Mouse (Mus musculus) liver, embryonic 16.5 days (tissue): ENCODE results near the gene Neil1. TPM values are rescaled to one million over a fixed set of nuclear protein-coding genes. Genes with fewer than 3 reads are reported as not detected.

Experiments used
- ATAC-seq: fragments of 200-750 bp; cut with Nextera tagmentation; 2 replicates; pipeline ENCODE4 v1.8.0; 2017; ENCODE audit warnings: low read depth, mild to moderate bottlenecking, moderate number of reproducible peaks, moderate library complexity
- H3K27ac ChIP-seq: fragments of 300-500 bp; sonication (generic); 2 replicates; pipeline ENCODE4 v1.5.1; 2014; ENCODE audit warnings: mild to moderate bottlenecking, low read length
- H3K27me3 ChIP-seq: fragments of 300-500 bp; sonication (generic); 2 replicates; pipeline ENCODE4 v1.6.1; 2014; ENCODE audit warnings: low read depth, low read length, mixed read lengths; ENCODE audit not compliant: control insufficient read depth, insufficient read depth
- H3K36me3 ChIP-seq: fragments of 300-500 bp; sonication (generic); 2 replicates; pipeline ENCODE4 v1.6.1; 2014; ENCODE audit warnings: mild to moderate bottlenecking; ENCODE audit not compliant: control insufficient read depth, insufficient read depth
- H3K4me1 ChIP-seq: fragments of 300-500 bp; sonication (generic); 2 replicates; pipeline ENCODE4 v1.6.1; 2014; ENCODE audit warnings: low read depth, low read length, mixed read lengths; ENCODE audit not compliant: control insufficient read depth
- H3K4me2 ChIP-seq: fragments of 300-500 bp; sonication (generic); 2 replicates; pipeline ENCODE4 v1.6.1; 2014; ENCODE audit warnings: low read depth, low read length, mixed read lengths
- H3K4me3 ChIP-seq: fragments of 300-500 bp; sonication (generic); 2 replicates; pipeline ENCODE4 v1.5.1; 2014; ENCODE audit warnings: low read depth, mild to moderate bottlenecking, low read length
- H3K9ac ChIP-seq: fragments of 300-500 bp; sonication (generic); 2 replicates; pipeline ENCODE4 v1.6.1; 2014; ENCODE audit warnings: low read depth, low read length
- H3K9me3 ChIP-seq: fragments of 300-500 bp; sonication (generic); replicated peaks from 2 replicates; pipeline ENCODE4 v1.6.1; 2016; ENCODE audit warnings: low read length; ENCODE audit not compliant: control insufficient read depth
- WGBS: fragments of 180-500 bp; shearing (Covaris S2); extraction: QIAGEN DNeasy Blood & Tissue Kit; methylation state at CpG from one replicate; pipeline ENCODE4 v1.1.7; 2014; ENCODE audit not compliant: insufficient replicate concordance; 5-methylcytosine and 5-hydroxymethylcytosine counted together
- polyA plus RNA-seq: library from polyadenylated mRNA; unstranded; fragments of >200 nt; fragmentation: Nextera tagmentation; extraction: Ambion mirVana; gene quantifications from 2 replicates; pipeline ENCODE4 v1.2.1, GENCODE M21; 2015

The Neil1 gene
- polyA plus RNA-seq, 1 experiment from 2014 or later: 2.3 TPM

- Histone ChIP-seq H3K36me3 (peaks cover 4% of the 10 kb centered on the region; the same call in 1 of the 2 replicates), H3K4me3 (peak overlapping the region; percentile 78), H3K27ac (no peak overlapping the region), H3K27me3 (no peaks in the 10 kb centered on the region), H3K4me1 (peaks cover 5% of the 10 kb centered on the region), H3K4me2 (peak overlapping the region; percentile 81), H3K9ac (peak overlapping the region; percentile 76), H3K9me3 (no peaks in the 10 kb centered on the region)
- no peak for ATAC-seq
- 30% methylated on average over 13 of the region's 13 CpGs for WGBS
Observed at GRCm38 (mm10) chr9:57157499-57157898, 9.4 kb upstream of the Neil1 start.

- Histone ChIP-seq H3K4me2 (no peak overlapping the region), H3K27ac (no peak overlapping the region), H3K9ac (no peak overlapping the region), H3K4me3 (no peak overlapping the region), H3K27me3 (no peaks in the 10 kb centered on the region), H3K36me3 (peaks cover 4% of the 10 kb centered on the region; the same call in 1 of the 2 replicates), H3K4me1 (peaks cover 5% of the 10 kb centered on the region), H3K9me3 (no peaks in the 10 kb centered on the region)
- 78% methylated on average over 8 of the region's 8 CpGs for WGBS
- no peak for ATAC-seq
Observed at GRCm38 (mm10) chr9:57156823-57157222, 8.7 kb upstream of the Neil1 start.

GRCm38 (mm10) chr9:57156383-57156782 is 8.3 kb upstream of the Neil1 start:
- H3K4me2 ChIP-seq: no peak overlapping the region
- no peak overlapping the region for H3K27ac ChIP-seq
- 81% methylated on average over 7 of the region's 7 CpGs for WGBS
- H3K27me3 ChIP-seq: no peaks in the 10 kb centered on the region
- H3K4me1 ChIP-seq: peaks cover 5% of the 10 kb centered on the region
- no peak overlapping the region for H3K9ac ChIP-seq
- no peaks in the 10 kb centered on the region for H3K9me3 ChIP-seq
- no peak for ATAC-seq
- no peak overlapping the region for H3K4me3 ChIP-seq
- H3K36me3 ChIP-seq: peaks cover 4% of the 10 kb centered on the region; the same call in 1 of the 2 replicates

- Histone ChIP-seq H3K4me2 (no peak overlapping the region), H3K36me3 (peaks cover 4% of the 10 kb centered on the region; the same call in 1 of the 2 replicates), H3K9me3 (no peaks in the 10 kb centered on the region), H3K4me3 (no peak overlapping the region), H3K27me3 (no peaks in the 10 kb centered on the region), H3K4me1 (peaks cover 8% of the 10 kb centered on the region), H3K9ac (no peak overlapping the region), H3K27ac (no peak overlapping the region)
- WGBS: 53% methylated on average over 6 of the region's 6 CpGs
- ATAC-seq: no peak
Observed at GRCm38 (mm10) chr9:57152331-57152730, 4.2 kb upstream of the Neil1 start.

- Histone ChIP-seq H3K4me1 (peaks cover 8% of the 10 kb centered on the region), H3K9me3 (no peaks in the 10 kb centered on the region), H3K27me3 (no peaks in the 10 kb centered on the region), H3K4me2 (no peak overlapping the region), H3K4me3 (no peak overlapping the region), H3K27ac (no peak overlapping the region), H3K36me3 (peaks cover under 1% of the 10 kb centered on the region; the same call in 1 of the 2 replicates), H3K9ac (no peak overlapping the region)
- ATAC-seq: no peak
- WGBS: 68% methylated on average over 5 of the region's 5 CpGs
Observed at GRCm38 (mm10) chr9:57150192-57150591, 2.1 kb upstream of the Neil1 start.

GRCm38 (mm10) chr9:57149021-57149420 is 916 bp upstream of the Neil1 start:
- ATAC-seq: no peak
- Histone ChIP-seq H3K4me3 (peak overlapping the region; percentile 62), H3K9me3 (no peaks in the 10 kb centered on the region), H3K4me2 (peak overlapping the region; percentile 65), H3K9ac (no peak overlapping the region; the same call in 1 of the 2 replicates), H3K27ac (no peak overlapping the region), H3K4me1 (peaks cover 8% of the 10 kb centered on the region), H3K36me3 (no peaks in the 10 kb centered on the region), H3K27me3 (no peaks in the 10 kb centered on the region)
- 65% methylated on average over 6 of the region's 6 CpGs for WGBS

- peak overlapping the region; percentile 66 for H3K9ac ChIP-seq
- no peaks in the 10 kb centered on the region for H3K36me3 ChIP-seq
- peak overlapping the region; percentile 65 for H3K4me2 ChIP-seq
- H3K4me1 ChIP-seq: peaks cover 8% of the 10 kb centered on the region
- peak overlapping the region; percentile 65 for H3K27ac ChIP-seq
- H3K27me3 ChIP-seq: no peaks in the 10 kb centered on the region
- 0 out of 2 replicates have a peak, but pooled peaks have one; percentile 3 for ATAC-seq
- 11% methylated on average over 19 of the region's 19 CpGs for WGBS
- H3K9me3 ChIP-seq: no peaks in the 10 kb centered on the region
- H3K4me3 ChIP-seq: peak overlapping the region; percentile 62
Observed at GRCm38 (mm10) chr9:57147205-57148143, 631 bp downstream of the Neil1 start.

- Histone ChIP-seq H3K4me2 (no peak overlapping the region), H3K36me3 (peaks cover 1% of the 10 kb centered on the region; the same call in 1 of the 2 replicates), H3K9ac (no peak overlapping the region), H3K9me3 (no peaks in the 10 kb centered on the region), H3K27me3 (no peaks in the 10 kb centered on the region), H3K4me1 (peaks cover 8% of the 10 kb centered on the region), H3K4me3 (no peak overlapping the region), H3K27ac (no peak overlapping the region)
- no peak for ATAC-seq
- 80% methylated on average over 17 of the region's 17 CpGs for WGBS
Observed at GRCm38 (mm10) chr9:57146451-57147066, 1.5 kb downstream of the Neil1 start.

- no peaks in the 10 kb centered on the region for H3K27me3 ChIP-seq
- no peak overlapping the region for H3K9ac ChIP-seq
- ATAC-seq: no peak
- no peak overlapping the region for H3K27ac ChIP-seq
- H3K4me2 ChIP-seq: no peak overlapping the region
- peaks cover 8% of the 10 kb centered on the region for H3K4me1 ChIP-seq
- H3K9me3 ChIP-seq: no peaks in the 10 kb centered on the region
- H3K4me3 ChIP-seq: no peak overlapping the region
- 83% methylated on average over 8 of the region's 8 CpGs for WGBS
- peaks cover 7% of the 10 kb centered on the region for H3K36me3 ChIP-seq
Observed at GRCm38 (mm10) chr9:57144830-57145229, 3.3 kb downstream of the Neil1 start.
